Mouse (Mus musculus) liver, embryonic 14.5 days (tissue): ENCODE results near the gene Rtraf.

Source experiments
- CTCF ChIP-seq: IDR thresholded peaks from 2 replicates; pipeline ENCODE4 v1.5.1; 2016; ENCODE audit warnings: antibody characterized with exemption, low read depth, control low read depth
- EP300 ChIP-seq: IDR thresholded peaks from 2 replicates; pipeline ENCODE4 v1.6.1; 2016; ENCODE audit warnings: antibody characterized with exemption, low read depth

DNA sequence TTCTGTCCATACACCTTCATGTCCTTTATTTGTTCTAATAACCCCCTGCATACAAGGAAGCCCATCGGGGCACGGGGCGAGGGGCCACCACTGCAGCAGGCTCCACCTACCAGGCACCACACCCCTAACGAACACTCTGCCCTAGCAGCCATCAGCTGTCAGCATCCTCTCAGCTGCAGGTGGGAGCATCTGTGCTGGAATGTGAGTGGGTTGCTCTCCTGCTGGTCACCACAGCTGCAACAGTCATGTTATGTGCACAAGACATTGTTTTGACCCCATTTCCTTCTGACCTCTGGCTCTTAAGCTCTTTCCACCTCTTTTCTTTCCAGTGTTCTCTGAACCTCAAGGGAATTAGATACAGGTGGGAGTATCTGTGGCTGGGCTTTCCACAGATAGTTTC is 61.6 kb downstream of the Rtraf start:
- no peak for TF ChIP-seq CTCF
- no peak for TF ChIP-seq EP300
